Mouse (Mus musculus) cerebellum, adult (tissue): ENCODE data around the gene Draxin.

ENCODE experiments used
- ATAC-seq: cut with Nextera tagmentation; 2 replicates; pipeline ENCODE4 v1.9.2; 2017; ENCODE audit warnings: mild to moderate bottlenecking, moderate library complexity, mixed read lengths; ENCODE audit not compliant: insufficient number of reproducible peaks, low FRiP score, low TSS enrichment

Draxin gene

GRCm38 (mm10) chr4:148087091-148087906 is 43.2 kb downstream of the Draxin start:
- ATAC-seq = peak; percentile 21; the same call in 1 of the 2 replicates

DNA sequence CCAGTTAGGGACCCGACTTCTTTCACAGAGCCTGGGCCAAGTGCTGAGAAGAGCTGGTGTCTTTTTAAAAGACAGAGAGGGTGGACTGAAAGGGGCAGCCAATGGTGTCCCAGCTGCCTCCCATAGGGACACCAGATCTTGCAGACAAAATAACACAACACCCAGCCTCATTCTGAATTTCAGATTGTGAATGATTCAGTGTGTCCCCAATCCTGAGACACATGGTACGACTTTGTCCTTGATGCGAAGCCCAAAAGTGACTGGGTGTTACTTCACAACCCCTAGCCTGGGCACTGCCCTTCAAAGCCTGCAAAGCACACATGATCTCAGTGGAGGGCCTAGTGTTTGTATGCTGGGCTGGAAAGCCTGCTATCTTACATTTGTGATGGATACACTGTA is 44.6 kb downstream of the Draxin start:
- no peak for ATAC-seq

GRCm38 (mm10) chr4:148085131-148085906 is 45.2 kb downstream of the Draxin start:
- no peak for ATAC-seq

GRCm38 (mm10) chr4:148084261-148084714 is 46.2 kb downstream of the Draxin start:
- ATAC-seq = no peak

DNA sequence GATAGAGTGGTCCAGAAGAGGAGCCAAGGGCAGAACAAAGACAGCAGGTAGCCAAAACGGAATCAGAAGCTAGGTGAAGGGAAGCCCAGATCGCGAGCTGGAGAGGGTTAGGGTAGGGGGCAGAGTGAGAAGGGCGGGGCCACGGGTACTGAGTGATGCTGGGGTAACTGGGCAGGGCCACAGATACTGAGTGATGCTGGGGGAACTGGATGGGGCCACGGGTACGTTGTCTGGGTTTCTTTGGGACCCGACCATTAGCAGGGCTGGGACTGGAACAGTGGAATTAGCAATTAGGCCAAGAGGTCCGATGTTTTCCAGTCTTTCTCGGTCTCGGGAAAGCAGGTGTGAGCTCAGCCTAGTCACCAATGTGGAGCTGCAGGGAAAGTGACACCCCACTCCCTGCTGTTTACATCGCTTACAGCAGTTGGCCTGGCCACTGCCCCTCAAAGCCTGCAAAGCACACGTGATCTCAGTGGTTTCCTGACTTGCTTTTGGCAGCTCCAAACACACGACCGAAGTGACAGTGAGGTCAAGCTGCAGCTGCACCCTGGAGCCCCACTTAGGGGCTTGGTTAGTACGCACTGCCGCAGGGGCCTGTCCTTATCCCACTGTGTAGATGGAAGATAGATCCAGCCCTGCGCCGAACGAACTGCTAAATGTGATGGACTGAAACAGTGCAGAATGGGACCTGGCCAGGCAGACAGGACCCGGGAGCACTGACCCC is 47.2 kb downstream of the Draxin start:
- ATAC-seq = no peak

- ATAC-seq = no peak
Observed at GRCm38 (mm10) chr4:148082257-148083044, 48.0 kb downstream of the Draxin start.

GRCm38 (mm10) chr4:148081201-148081600 is 49.3 kb downstream of the Draxin start:
- ATAC-seq = no peak

- peak; percentile 53 for ATAC-seq
Observed at GRCm38 (mm10) chr4:148080597-148080973, 49.9 kb downstream of the Draxin start.

GRCm38 (mm10) chr4:148079944-148080596 is 50.4 kb downstream of the Draxin start:
- no peak for ATAC-seq

DNA sequence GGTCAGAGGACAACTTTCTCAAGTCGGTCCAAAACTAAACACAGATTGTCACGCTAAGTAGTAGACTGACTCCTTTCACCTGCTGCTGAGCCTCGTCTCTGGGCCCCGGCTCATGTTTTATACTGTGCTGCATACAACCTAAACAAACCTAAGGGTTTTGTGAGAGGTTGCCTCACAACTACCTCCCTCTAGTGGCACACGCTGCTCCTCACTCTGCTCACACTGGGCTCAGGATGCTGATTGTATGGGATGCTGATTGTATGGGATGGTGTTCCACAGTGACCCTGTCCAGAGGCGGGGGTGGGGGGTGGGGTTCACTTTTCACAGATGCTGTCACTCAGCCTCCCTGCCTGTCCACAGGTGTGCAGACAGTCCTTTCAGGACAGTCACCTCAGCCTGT is 51.3 kb downstream of the Draxin start:
- ATAC-seq = no peak

GRCm38 (mm10) chr4:148075881-148076280 is 54.6 kb downstream of the Draxin start:
- ATAC-seq = no peak

DNA sequence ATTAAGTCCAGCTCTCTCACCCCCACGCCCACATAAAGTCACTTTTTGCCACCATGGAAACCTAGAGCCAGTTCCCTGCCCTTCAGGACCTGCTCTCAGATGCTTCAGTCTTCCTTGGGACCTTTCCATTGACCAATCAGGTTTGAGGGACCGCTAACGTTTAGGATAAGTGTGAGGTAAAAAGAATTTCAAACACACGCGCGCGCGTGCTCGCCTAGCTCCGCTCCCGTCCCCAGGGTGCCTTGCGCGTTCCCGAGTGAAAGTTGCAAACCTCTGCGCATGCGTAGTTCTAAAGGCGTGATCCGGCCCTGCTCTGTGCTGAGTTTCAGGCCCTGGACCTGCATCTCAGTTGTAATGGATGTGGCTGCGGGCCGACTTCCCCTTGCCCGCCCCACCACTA is 55.2 kb downstream of the Draxin start:
- no peak for ATAC-seq

GRCm38 (mm10) chr4:148074521-148075189 is 55.8 kb downstream of the Draxin start:
- ATAC-seq = no peak

DNA sequence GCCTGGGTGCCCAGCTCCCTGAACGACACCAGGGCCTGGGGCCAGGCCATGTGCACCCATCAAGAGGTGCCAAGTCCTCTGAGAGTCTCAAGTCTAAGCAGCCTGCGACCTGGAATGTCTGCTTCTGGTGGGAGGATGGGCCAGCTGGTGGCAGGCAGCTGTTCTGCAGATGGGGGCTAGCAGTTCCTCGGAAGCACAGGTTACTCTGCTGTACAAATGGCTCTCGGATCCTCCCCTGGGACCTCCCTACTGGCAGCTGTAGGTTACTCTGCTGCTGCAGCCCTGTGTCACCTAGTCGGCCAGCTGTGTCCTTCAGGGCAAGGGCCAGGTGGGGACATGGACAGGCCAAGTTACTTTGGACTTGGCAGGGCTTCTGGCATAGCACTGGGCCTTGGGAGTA is 59.0 kb downstream of the Draxin start:
- no peak for ATAC-seq

- no peak for ATAC-seq
Observed at GRCm38 (mm10) chr4:148069602-148070218, 60.8 kb downstream of the Draxin start.

- ATAC-seq = no peak
Observed at GRCm38 (mm10) chr4:148067346-148067745, 63.2 kb downstream of the Draxin start.

GRCm38 (mm10) chr4:148066401-148066744 is 64.1 kb downstream of the Draxin start:
- ATAC-seq = no peak

DNA sequence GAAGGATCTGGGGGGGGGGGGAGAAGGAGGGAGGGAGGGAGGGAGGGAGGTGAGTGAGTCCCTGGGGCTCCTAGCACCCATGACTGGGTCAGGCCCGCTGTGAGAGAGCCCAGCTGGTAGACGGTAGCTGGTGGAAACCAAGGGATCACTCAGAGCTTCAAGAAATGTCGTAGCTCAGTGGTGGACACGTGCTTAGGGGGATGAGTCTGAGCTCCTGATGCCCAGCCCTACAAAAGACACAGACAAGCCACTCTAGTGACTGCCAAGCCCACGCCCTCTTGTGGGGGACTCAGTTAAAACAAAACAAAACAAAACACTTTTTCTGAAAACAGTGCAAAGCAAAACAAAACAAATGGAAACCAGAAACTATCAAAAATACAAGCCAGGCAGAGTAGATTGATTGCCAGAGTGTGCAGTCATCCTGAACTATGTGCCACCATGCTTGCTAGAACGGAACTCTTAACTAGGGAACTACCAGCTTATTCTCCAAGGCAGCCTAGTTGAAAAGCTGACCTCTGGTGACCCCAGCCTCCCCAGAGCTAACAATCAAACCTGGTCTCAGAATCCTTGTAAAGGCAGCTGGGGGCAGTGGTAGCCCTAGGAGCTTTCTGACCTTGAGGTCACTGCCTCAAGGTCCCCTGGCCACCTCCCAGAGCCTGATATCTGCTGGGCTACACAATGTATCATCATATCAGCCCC is 64.6 kb downstream of the Draxin start:
- no peak for ATAC-seq
